Mouse (Mus musculus) testis, adult 2 months (tissue): ENCODE results near the gene Trem2.

Experiments
- CTCF ChIP-seq: fragments of 200-500 bp; IDR thresholded peaks from 2 replicates; pipeline ENCODE4 v1.5.1; 2012; ENCODE audit warnings: low read depth, mild to moderate bottlenecking, inconsistent platforms, low read length, moderate library complexity; ENCODE audit not compliant: control insufficient read depth, insufficient read depth, insufficient replicate concordance
- POLR2A ChIP-seq: fragments of 200-500 bp; IDR thresholded peaks from 2 replicates; pipeline ENCODE4 v1.6.1; 2012; ENCODE audit warnings: low read depth, mild to moderate bottlenecking, inconsistent platforms, low read length, moderate library complexity; ENCODE audit not compliant: control insufficient read depth

- TF ChIP-seq CTCF (no peak), POLR2A (no peak)
These were observed 377 bp upstream of the Trem2 start for GRCm38 (mm10) chr17:48345824-48346223.
